Mouse (Mus musculus): ENCODE results near the gene Ube2n. TPM values are rescaled to one million over a fixed set of nuclear protein-coding genes. Genes with fewer than 3 reads are reported as not detected.
A peak's percentile ranks its signal among the peaks of the same experiment; 100 is the strongest.

Gene Ube2n
- polyA plus RNA-seq, 1 experiment from 2014 or later, result 189 TPM

DNA sequence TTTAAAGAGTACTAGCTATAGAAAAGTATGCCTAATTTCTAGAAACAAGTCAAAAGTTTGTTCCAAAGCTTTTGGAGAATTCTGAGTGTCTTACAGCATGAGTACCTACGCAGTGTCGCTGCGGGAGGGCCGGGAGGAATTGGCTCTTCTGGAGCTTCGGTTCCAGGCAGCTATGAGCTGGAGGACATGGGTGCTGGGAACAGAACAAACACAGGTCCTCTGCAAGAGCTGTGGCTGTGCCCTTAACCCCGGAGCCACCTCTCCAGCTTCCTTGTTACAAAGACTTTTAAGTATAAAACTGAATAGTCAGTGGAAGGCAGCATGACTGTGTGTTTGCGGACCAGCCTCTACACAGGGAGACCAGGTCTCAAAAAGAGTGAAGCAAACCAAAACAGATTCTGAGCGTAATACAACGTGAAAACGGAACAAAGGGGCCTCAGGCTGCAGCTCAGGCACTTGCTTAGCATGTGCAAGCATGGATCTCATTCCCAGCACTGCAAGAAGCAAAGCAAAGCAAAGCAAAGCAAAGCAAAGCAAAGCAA lies 61.0 kb downstream of the Ube2n start:
- H3K9ac ChIP-seq (replicated peaks; ENCODE audit: low read depth), result no peak overlapping the region
- H3K27ac ChIP-seq (ENCODE audit: low read length), result peak overlapping the region; percentile 3; the same call in 1 of the 2 replicates
- WGBS, result 52% methylated on average over 10 of the region's 10 CpGs
- H3K4me2 ChIP-seq (replicated peaks; ENCODE audit: low read depth, low read length), result no peak overlapping the region
- H3K4me3 ChIP-seq (ENCODE audit: low read depth, low read length), result no peak overlapping the region
- TF ChIP-seq EP300 (IDR thresholded peaks at IDR 0.05), result no peak
- no peak for TF ChIP-seq CTCF (IDR thresholded peaks at IDR 0.05)
- DNase-seq (ENCODE audit: low spot score) (peak; percentile 46), ATAC-seq (peak; percentile 59)
- no peaks in the 10 kb centered on the region for H3K9me3 ChIP-seq (ENCODE audit: low read length)
- H3K27me3 ChIP-seq (replicated peaks; ENCODE audit: insufficient read depth, low read length), result no peaks in the 10 kb centered on the region
- H3K4me1 ChIP-seq (ENCODE audit: insufficient read depth, low read depth, low read length), result 0 out of 2 replicates have a peak, but pooled peaks cover 6% of the 10 kb centered on the region
- no peaks in the 10 kb centered on the region for H3K36me3 ChIP-seq (ENCODE audit: insufficient read depth, low read length)

DNA sequence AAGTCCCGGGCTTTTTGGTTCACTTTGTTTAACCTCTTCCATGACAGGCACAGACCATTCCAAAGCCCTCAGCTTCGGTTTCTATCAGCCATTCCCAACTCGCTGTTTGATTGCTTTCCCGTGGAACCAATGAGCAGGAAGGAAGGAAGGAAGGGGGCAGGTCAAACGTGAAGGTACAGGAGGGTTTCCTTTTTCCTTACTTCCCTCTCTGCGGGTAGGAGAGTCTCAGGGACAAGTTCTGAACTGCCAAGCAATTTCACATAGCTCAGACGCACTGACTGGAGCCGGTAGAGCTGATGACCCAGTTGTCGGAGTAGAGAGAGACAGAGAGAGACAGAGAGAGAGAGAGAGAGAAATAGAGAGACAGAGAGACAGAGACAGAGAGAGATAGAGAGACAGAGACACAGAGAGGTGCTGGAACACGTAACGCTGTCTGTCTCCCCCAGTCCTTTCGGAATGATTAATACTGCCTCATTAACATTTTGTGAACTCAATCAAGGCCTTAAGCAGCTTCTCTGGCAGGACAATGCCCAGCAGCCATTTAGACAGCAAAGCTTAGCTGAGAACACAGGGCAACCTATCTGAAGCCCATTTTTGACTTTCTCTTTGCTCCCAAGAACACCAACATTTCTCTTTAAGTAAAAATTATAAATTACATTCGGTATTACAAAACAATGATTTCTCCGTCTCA lies 62.1 kb downstream of the Ube2n start:
- peak; percentile 67 for DNase-seq (ENCODE audit: low spot score)
- peak overlapping the region; percentile 40 for H3K4me2 ChIP-seq (replicated peaks; ENCODE audit: low read depth, low read length)
- ATAC-seq, result peak; percentile 72
- no peak overlapping the region for H3K4me3 ChIP-seq (ENCODE audit: low read depth, low read length)
- TF ChIP-seq CTCF (IDR thresholded peaks at IDR 0.05), result no peak
- no peak for TF ChIP-seq EP300 (IDR thresholded peaks at IDR 0.05)
- no peaks in the 10 kb centered on the region for H3K27me3 ChIP-seq (replicated peaks; ENCODE audit: insufficient read depth, low read length)
- 0 out of 2 replicates have a peak, but pooled peaks cover 6% of the 10 kb centered on the region for H3K4me1 ChIP-seq (ENCODE audit: insufficient read depth, low read depth, low read length)
- H3K9ac ChIP-seq (replicated peaks; ENCODE audit: low read depth), result no peak overlapping the region
- peak overlapping the region; percentile 48 for H3K27ac ChIP-seq (ENCODE audit: low read length)
- H3K36me3 ChIP-seq (ENCODE audit: insufficient read depth, low read length), result no peaks in the 10 kb centered on the region
- WGBS, result 29% methylated on average over 14 of the region's 14 CpGs
- no peaks in the 10 kb centered on the region for H3K9me3 ChIP-seq (ENCODE audit: low read length)

- peak; percentile 72 for ATAC-seq
- 0 out of 2 replicates have a peak, but pooled peaks cover 6% of the 10 kb centered on the region for H3K4me1 ChIP-seq (ENCODE audit: insufficient read depth, low read depth, low read length)
- H3K4me3 ChIP-seq (ENCODE audit: low read depth, low read length), result no peak overlapping the region
- peak overlapping the region; percentile 12; the same call in 1 of the 2 replicates for H3K4me2 ChIP-seq (replicated peaks; ENCODE audit: low read depth, low read length)
- H3K27me3 ChIP-seq (replicated peaks; ENCODE audit: insufficient read depth, low read length), result no peaks in the 10 kb centered on the region
- H3K9me3 ChIP-seq (ENCODE audit: low read length), result no peaks in the 10 kb centered on the region
- peak; percentile 77 for DNase-seq (ENCODE audit: low spot score)
- WGBS, result 16% methylated on average over 4 of the region's 4 CpGs
- H3K9ac ChIP-seq (replicated peaks; ENCODE audit: low read depth), result no peak overlapping the region
- TF ChIP-seq EP300 (IDR thresholded peaks at IDR 0.05) (0 out of 2 replicates have a peak, but pooled peaks have one; percentile 30), CTCF (IDR thresholded peaks at IDR 0.05) (no peak)
- no peaks in the 10 kb centered on the region for H3K36me3 ChIP-seq (ENCODE audit: insufficient read depth, low read length)
- peak overlapping the region; percentile 48 for H3K27ac ChIP-seq (ENCODE audit: low read length)
Observed at GRCm38 (mm10) chr10:95577567-95577950, 62.6 kb downstream of the Ube2n start.

GRCm38 (mm10) chr10:95585554-95585953 lies 70.6 kb downstream of the Ube2n start:
- DNase-seq (ENCODE audit: low spot score), result no peak

GRCm38 (mm10) chr10:95587509-95588220 lies 72.7 kb downstream of the Ube2n start:
- WGBS, result 79% methylated on average over 8 of the region's 8 CpGs
- H3K9ac ChIP-seq (replicated peaks; ENCODE audit: low read depth), result no peak overlapping the region
- H3K27me3 ChIP-seq (replicated peaks; ENCODE audit: insufficient read depth, low read length), result no peaks in the 10 kb centered on the region
- H3K27ac ChIP-seq (ENCODE audit: low read length), result no peak overlapping the region
- DNase-seq (ENCODE audit: low spot score), result no peak
- no peak for ATAC-seq
- no peak overlapping the region for H3K4me2 ChIP-seq (replicated peaks; ENCODE audit: low read depth, low read length)
- no peaks in the 10 kb centered on the region for H3K9me3 ChIP-seq (ENCODE audit: low read length)
- no peaks in the 10 kb centered on the region for H3K4me1 ChIP-seq (ENCODE audit: insufficient read depth, low read depth, low read length)
- no peak for TF ChIP-seq EP300 (IDR thresholded peaks at IDR 0.05)
- no peak for TF ChIP-seq CTCF (IDR thresholded peaks at IDR 0.05)
- H3K4me3 ChIP-seq (ENCODE audit: low read depth, low read length), result no peak overlapping the region
- H3K36me3 ChIP-seq (ENCODE audit: insufficient read depth, low read length), result no peaks in the 10 kb centered on the region

More at GRCm38 (mm10) chr10:95585554-95585953, 70.6 kb downstream of the Ube2n start:
- 89% methylated on average over 6 of the region's 6 CpGs for WGBS
- Histone ChIP-seq H3K9ac (replicated peaks; ENCODE audit: low read depth) (no peak overlapping the region), H3K9me3 (ENCODE audit: low read length) (no peaks in the 10 kb centered on the region), H3K4me2 (replicated peaks; ENCODE audit: low read depth, low read length) (no peak overlapping the region), H3K36me3 (ENCODE audit: insufficient read depth, low read length) (no peaks in the 10 kb centered on the region), H3K4me1 (ENCODE audit: insufficient read depth, low read depth, low read length) (no peaks in the 10 kb centered on the region), H3K4me3 (ENCODE audit: low read depth, low read length) (no peak overlapping the region), H3K27ac (ENCODE audit: low read length) (no peak overlapping the region), H3K27me3 (replicated peaks; ENCODE audit: insufficient read depth, low read length) (no peaks in the 10 kb centered on the region)
- no peak for TF ChIP-seq EP300 (IDR thresholded peaks at IDR 0.05)
- ATAC-seq, result no peak

DNA sequence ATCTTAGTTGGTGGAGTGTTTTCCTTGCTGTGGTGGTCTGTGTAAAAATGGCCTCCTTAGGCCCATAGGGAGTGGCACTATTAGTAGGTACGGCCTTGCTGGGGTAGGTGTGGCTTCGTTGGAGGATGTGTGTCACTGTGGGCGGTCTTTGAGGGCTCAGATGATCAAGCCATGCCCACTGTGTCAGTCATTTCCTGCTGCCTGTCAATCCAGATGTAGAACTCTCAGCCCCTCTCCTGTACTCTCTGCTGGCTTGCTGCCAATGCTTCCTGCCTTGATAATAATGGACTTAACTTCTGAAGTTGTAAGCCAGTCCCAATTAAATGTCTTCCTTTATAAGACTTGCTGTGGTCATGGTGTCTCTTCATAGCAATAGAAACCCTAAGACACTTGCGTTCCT lies 74.3 kb downstream of the Ube2n start:
- no peak overlapping the region for H3K4me3 ChIP-seq (ENCODE audit: low read depth, low read length)
- ATAC-seq (no peak), DNase-seq (ENCODE audit: low spot score) (no peak)
- H3K27ac ChIP-seq (ENCODE audit: low read length), result no peak overlapping the region
- no peak overlapping the region for H3K4me2 ChIP-seq (replicated peaks; ENCODE audit: low read depth, low read length)
- H3K36me3 ChIP-seq (ENCODE audit: insufficient read depth, low read length), result no peaks in the 10 kb centered on the region
- no peaks in the 10 kb centered on the region for H3K27me3 ChIP-seq (replicated peaks; ENCODE audit: insufficient read depth, low read length)
- no peaks in the 10 kb centered on the region for H3K9me3 ChIP-seq (ENCODE audit: low read length)
- no peaks in the 10 kb centered on the region for H3K4me1 ChIP-seq (ENCODE audit: insufficient read depth, low read depth, low read length)
- 77% methylated on average over 4 of the region's 4 CpGs for WGBS
- no peak for TF ChIP-seq CTCF (IDR thresholded peaks at IDR 0.05)
- TF ChIP-seq EP300 (IDR thresholded peaks at IDR 0.05), result no peak
- H3K9ac ChIP-seq (replicated peaks; ENCODE audit: low read depth), result no peak overlapping the region

Measured in lung, postnatal 0 days (tissue).